Mouse (Mus musculus) effector memory CD4-positive, alpha-beta T cell, adult 5 months (primary cell): ENCODE results near the gene Gm4303. TPM values are rescaled to one million over a fixed set of nuclear protein-coding genes. Genes with fewer than 3 reads are reported as not detected.

Experiments used
- polyA plus RNA-seq: library from polyadenylated mRNA; unstranded; fragments of 100-300 nt; shearing (Covaris generic); gene quantifications from one replicate; pipeline ENCODE4 v1.2.1, GENCODE M21; 2017

Gene Gm4303
- not detected for polyA plus RNA-seq

GRCm38 (mm10) chr10:100345672-100346071 is at the start of gene Gm4303:
TSS of gene Gm4303 (plus strand) at chr10:100345972.

DNA sequence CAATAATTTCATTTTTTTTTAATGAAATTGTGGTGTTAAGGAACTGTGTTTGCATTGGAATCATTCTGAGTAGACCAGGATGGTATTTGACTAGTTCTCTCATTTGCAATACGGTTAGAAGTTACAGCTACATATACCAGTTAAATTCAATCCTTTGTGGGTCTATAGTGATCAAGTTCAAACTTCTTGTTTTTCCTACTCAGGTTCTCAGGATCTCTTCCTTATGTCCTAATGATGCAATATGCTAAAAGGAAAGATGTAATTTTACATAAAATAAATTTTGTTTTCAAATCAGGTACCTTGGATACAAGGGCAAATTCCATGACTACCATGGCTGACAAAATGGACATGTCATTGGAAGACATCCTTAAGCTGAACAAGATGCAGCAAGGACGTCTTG is 10.4 kb upstream of the Gm4303 start, which contains the start of gene Gm4301:
TSS of gene Gm4301 (plus strand) at position 301 of the 400 bp plus-strand sequence.

GRCm38 (mm10) chr10:100340536-100340935 is 5.2 kb upstream of the Gm4303 start, which contains the start of gene Gm4302:
TSS of gene Gm4302 (plus strand) at chr10:100340836.

GRCm38 (mm10) chr10:100350793-100351192 is 5.0 kb downstream of the Gm4303 start, which contains the start of gene Gm4305:
TSS of gene Gm4305 (plus strand) at chr10:100351093.

DNA sequence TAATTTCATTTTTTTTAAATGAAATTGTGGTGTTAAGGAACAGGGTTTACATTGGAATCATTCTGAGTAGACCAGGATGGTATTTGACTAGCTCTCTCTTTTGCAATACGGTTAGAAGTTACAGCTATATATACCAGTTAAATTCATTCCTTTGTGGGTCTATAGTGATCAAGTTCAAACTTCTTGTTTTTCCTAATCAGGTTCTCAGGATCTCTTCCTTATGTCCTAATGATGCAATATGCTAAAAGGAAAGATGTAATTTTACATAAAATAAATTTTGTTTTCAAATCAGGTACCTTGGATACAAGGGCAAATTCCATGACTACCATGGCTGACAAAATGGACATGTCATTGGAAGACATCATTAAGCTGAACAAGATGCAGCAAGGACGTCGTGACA is 15.3 kb downstream of the Gm4303 start, which contains the start of gene Gm4307:
TSS of gene Gm4307 (plus strand) at position 301 of the 400 bp plus-strand sequence.

DNA sequence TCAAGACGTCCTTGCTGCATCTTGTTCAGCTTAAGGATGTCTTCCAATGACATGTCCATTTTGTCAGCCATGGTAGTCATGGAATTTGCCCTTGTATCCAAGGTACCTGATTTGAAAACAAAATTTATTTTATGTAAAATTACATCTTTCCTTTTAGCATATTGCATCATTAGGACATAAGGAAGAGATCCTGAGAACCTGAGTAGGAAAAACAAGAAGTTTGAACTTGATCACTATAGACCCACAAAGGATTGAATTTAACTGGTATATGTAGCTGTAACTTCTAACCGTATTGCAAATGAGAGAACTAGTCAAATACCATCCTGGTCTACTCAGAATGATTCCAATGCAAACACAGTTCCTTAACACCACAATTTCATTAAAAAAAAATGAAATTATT is 36.7 kb downstream of the Gm4303 start, which contains the start of gene Gm4312:
TSS of gene Gm4312 (minus strand) at position 101 of the 400 bp plus-strand sequence.

Other genes starting within 250 kb of the Gm4303 start
- not detected for gene Gm4301, start 10.3 kb upstream of the Gm4303 start, polyA plus RNA-seq
- gene Gm4302, start 5.1 kb upstream of the Gm4303 start, polyA plus RNA-seq, result not detected
- not detected for gene Gm4305, start 5.1 kb downstream of the Gm4303 start, polyA plus RNA-seq
- not detected for gene Gm4307, start 15.4 kb downstream of the Gm4303 start, polyA plus RNA-seq
- gene Gm4312, start 36.6 kb downstream of the Gm4303 start, polyA plus RNA-seq, result not detected
- gene Tmtc3, start 141.4 kb downstream of the Gm4303 start, polyA plus RNA-seq, result 1.3 TPM
- 3.8 TPM for gene Cep290, start 141.6 kb downstream of the Gm4303 start, polyA plus RNA-seq
- 6.5 TPM for gene 4930430F08Rik, start 244.5 kb downstream of the Gm4303 start, polyA plus RNA-seq
- not detected for gene 1700017N19Rik, start 244.5 kb downstream of the Gm4303 start, polyA plus RNA-seq